Mouse (Mus musculus) lung, embryonic 14.5 days (tissue): ENCODE results near the gene Krt18. TPM values are rescaled to one million over a fixed set of nuclear protein-coding genes. Genes with fewer than 3 reads are reported as not detected.
A peak's percentile ranks its signal among the peaks of the same experiment; 100 is the strongest.

Experiments used
- ATAC-seq: fragments of 200-750 bp; cut with Nextera tagmentation; 2 replicates; pipeline ENCODE4 v1.8.0; 2017; ENCODE audit warnings: mild to moderate bottlenecking, moderate TSS enrichment, moderate library complexity; ENCODE audit not compliant: insufficient read depth
- DNase-seq: peaks from one replicate; pipeline ENCODE4 v3.0.0-alpha.2; 2015
- H3K27ac ChIP-seq: fragments of 300-500 bp; sonication (generic); 2 replicates; pipeline ENCODE4 v1.5.1; 2014; ENCODE audit warnings: low read depth, mild to moderate bottlenecking, moderate library complexity
- H3K27me3 ChIP-seq: fragments of 300-500 bp; sonication (generic); 2 replicates; pipeline ENCODE4 v1.6.1; 2014; ENCODE audit warnings: low read length, control low read depth; ENCODE audit not compliant: insufficient read depth
- H3K36me3 ChIP-seq: fragments of 300-500 bp; sonication (generic); 2 replicates; pipeline ENCODE4 v1.6.1; 2014; ENCODE audit warnings: control low read depth; ENCODE audit not compliant: insufficient read depth
- H3K4me1 ChIP-seq: fragments of 300-500 bp; sonication (generic); 2 replicates; pipeline ENCODE4 v1.6.1; 2014; ENCODE audit warnings: antibody characterized with exemption, control low read depth; ENCODE audit not compliant: insufficient read depth
- H3K4me2 ChIP-seq: fragments of 300-500 bp; sonication (generic); 2 replicates; pipeline ENCODE4 v1.6.1; 2014; ENCODE audit warnings: mild to moderate bottlenecking
- H3K4me3 ChIP-seq: fragments of 300-500 bp; sonication (generic); 2 replicates; pipeline ENCODE4 v1.5.1; 2014; ENCODE audit warnings: low read depth, low read length
- H3K9ac ChIP-seq: fragments of 300-500 bp; sonication (generic); 2 replicates; pipeline ENCODE4 v1.6.1; 2014
- H3K9me3 ChIP-seq: fragments of 300-500 bp; sonication (generic); 2 replicates; pipeline ENCODE4 v1.6.1; 2016; ENCODE audit warnings: low read depth, low read length, control low read depth
- CTCF ChIP-seq: IDR thresholded peaks from 2 replicates; pipeline ENCODE4 v1.5.1; 2016; ENCODE audit warnings: antibody characterized with exemption, low read depth
- WGBS: fragments of 180-500 bp; shearing (Covaris S2); extraction: QIAGEN DNeasy Blood & Tissue Kit; methylation state at CpG from one replicate; pipeline ENCODE4 v1.1.7; 2014; 5-methylcytosine and 5-hydroxymethylcytosine counted together
- polyA plus RNA-seq: library from polyadenylated mRNA; unstranded; fragments of >200 nt; fragmentation: Nextera tagmentation; extraction: Ambion mirVana; gene quantifications from 2 replicates; pipeline ENCODE4 v1.2.1, GENCODE M21; 2014

The Krt18 gene
- polyA plus RNA-seq, 1 experiment from 2014 or later: 148 TPM

DNA sequence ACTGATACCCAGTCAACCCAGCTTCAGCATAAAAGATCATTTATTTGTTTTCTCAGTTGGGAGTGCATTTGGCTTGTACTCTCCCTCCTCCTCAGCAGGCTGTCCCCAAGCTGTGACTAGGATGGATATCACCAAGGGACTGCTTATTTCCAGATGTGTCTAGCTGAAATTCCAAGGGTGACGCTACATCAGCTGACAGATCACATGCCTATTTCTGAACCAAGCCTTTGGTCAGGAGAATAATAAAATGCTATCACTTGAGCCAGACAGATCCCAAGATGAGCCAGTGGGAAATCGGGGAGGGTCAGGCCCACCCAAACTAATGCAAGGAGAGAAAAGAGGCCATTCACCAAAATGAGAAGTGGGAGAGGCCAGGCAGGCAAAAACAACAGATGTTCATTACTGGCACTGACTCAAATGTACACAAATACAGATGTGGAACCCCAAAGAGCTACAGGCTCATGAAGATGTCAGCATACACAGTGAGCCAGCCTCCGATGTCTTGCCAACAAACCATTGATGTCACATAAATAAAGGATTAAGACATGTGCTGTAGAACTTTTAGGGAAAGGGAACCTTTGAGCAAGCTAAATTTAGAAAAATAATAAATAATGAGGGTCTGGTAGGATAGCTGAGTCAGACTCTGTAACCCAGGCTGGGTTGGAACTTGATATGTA, 17.3 kb upstream of the Krt18 start:
- no peak overlapping the region for H3K4me2 ChIP-seq
- WGBS: 35% methylated on average over 3 of the region's 3 CpGs
- ATAC-seq: peak; percentile 57
- H3K36me3 ChIP-seq: no peaks in the 10 kb centered on the region
- DNase-seq: peak; percentile 79
- H3K27ac ChIP-seq: no peak overlapping the region
- no peak overlapping the region for H3K4me3 ChIP-seq
- H3K9me3 ChIP-seq: no peaks in the 10 kb centered on the region
- peaks cover 8% of the 10 kb centered on the region for H3K4me1 ChIP-seq
- peaks cover 2% of the 10 kb centered on the region; the same call in 1 of the 2 replicates for H3K27me3 ChIP-seq
- no peak for TF ChIP-seq CTCF
- H3K9ac ChIP-seq: no peak overlapping the region

DNA sequence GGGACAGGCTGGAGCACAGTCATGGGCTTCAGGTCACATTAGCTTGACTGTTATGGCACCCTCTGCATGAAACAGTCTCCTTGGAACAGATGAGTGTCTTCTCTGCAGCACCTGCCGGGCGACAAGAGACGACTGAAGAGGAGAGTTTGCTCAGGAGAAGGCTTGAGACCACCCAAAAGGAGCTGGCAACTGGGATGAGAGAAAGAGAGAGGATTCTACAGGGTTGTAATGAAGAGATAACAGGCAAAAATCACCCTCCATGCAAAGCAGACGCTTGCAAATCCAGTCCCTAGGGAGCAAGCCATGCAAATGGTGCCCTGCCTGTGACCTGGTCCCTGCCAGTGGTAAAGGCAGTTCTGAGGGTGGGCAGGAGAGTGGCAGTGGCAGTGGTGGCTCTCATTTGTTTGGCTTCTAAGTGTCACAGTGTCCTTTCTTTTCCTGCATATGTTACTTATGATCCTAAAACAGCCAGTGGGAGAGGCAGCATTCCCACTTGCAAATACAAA, 15.7 kb upstream of the Krt18 start:
- H3K4me3 ChIP-seq: no peak overlapping the region
- no peaks in the 10 kb centered on the region for H3K36me3 ChIP-seq
- no peak for TF ChIP-seq CTCF
- no peak for ATAC-seq
- H3K27ac ChIP-seq: peak overlapping the region; percentile 87; the same call in 1 of the 2 replicates
- DNase-seq: no peak
- H3K9ac ChIP-seq: no peak overlapping the region
- no peaks in the 10 kb centered on the region for H3K9me3 ChIP-seq
- peaks cover 8% of the 10 kb centered on the region; the same call in 1 of the 2 replicates for H3K4me1 ChIP-seq
- no peaks in the 10 kb centered on the region for H3K27me3 ChIP-seq
- WGBS: 46% methylated on average over 4 of the region's 4 CpGs
- H3K4me2 ChIP-seq: no peak overlapping the region

DNA sequence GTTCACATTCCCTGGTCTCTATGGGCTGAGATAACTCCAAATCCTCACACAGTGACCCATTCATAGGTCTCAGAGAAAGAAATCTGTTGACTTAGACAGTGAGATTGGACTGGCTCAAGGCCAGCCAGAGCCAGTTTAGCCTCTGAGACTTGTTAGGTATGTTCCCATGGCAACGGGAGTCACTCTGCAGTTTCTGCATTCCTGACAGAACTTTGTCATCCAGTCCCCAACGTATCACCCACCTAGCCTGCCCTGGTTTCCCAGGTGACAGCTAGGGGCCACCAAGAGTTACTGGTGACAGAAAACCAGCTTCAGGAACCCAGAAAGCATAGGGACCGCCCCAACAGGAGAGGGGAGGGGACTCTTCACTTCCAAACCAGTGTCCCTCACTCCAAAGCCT, 14.3 kb upstream of the Krt18 start:
- Histone ChIP-seq H3K27me3 (no peaks in the 10 kb centered on the region), H3K9me3 (no peaks in the 10 kb centered on the region), H3K9ac (no peak overlapping the region), H3K4me3 (no peak overlapping the region), H3K4me1 (peaks cover 10% of the 10 kb centered on the region; the same call in 1 of the 2 replicates), H3K27ac (peak overlapping the region; percentile 87), H3K36me3 (no peaks in the 10 kb centered on the region), H3K4me2 (no peak overlapping the region)
- ATAC-seq (peak; percentile 17; the same call in 1 of the 2 replicates), DNase-seq (peak; percentile 87)
- WGBS: 33% methylated on average over 3 of the region's 3 CpGs
- no peak for TF ChIP-seq CTCF

DNA sequence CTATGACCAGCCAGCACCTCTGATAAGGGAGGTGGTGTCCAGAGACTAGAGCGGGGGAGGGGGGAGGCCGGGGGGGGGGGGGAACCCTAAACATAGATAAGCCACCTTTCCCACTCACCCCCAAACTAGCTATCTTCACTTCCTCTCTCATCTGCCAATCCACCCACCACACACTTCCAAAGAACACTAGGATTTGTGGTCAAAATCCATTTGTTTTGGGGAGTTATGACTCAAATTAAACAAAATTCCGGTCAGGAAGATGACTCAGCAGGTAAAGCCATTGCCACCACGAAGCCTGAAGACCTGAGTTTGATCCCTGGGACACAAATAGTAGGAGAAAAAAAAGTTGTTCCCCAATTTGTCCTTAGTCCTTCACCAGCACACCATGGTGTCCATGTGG, 13.1 kb upstream of the Krt18 start:
- H3K4me3 ChIP-seq: no peak overlapping the region
- H3K9me3 ChIP-seq: no peaks in the 10 kb centered on the region
- H3K36me3 ChIP-seq: no peaks in the 10 kb centered on the region
- H3K27ac ChIP-seq: no peak overlapping the region
- DNase-seq (no peak), ATAC-seq (no peak)
- H3K9ac ChIP-seq: no peak overlapping the region
- no peaks in the 10 kb centered on the region for H3K27me3 ChIP-seq
- no peak overlapping the region for H3K4me2 ChIP-seq
- peaks cover 10% of the 10 kb centered on the region; the same call in 1 of the 2 replicates for H3K4me1 ChIP-seq
- no peak for TF ChIP-seq CTCF
- WGBS: 22% methylated on average over 2 of the region's 4 CpGs

DNA sequence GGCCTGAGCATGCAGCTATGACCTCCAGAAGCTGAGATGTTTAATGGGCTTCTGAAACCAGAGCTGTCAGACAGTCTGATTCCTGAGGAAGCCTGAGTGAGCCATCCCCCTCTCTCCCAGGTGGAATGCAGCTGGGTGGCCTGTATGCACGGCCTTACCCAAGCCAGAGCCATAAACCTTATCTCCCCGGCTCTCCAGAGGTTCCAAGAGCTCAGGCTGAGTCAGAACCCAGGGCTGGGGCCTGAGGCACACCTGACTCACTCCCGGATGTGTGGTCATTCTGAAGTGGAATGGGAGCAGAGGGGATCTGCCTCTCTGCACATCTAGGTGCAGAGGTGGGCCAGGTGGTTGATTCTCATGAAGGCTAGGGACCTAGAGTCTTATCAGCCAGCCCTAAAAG, 11.9 kb upstream of the Krt18 start:
- peak overlapping the region; percentile 85 for H3K27ac ChIP-seq
- ATAC-seq (peak; percentile 40), DNase-seq (peak; percentile 43)
- H3K4me2 ChIP-seq: no peak overlapping the region
- H3K4me1 ChIP-seq: peaks cover 10% of the 10 kb centered on the region; the same call in 1 of the 2 replicates
- WGBS: 11% methylated on average over 3 of the region's 3 CpGs
- TF ChIP-seq CTCF: no peak
- no peaks in the 10 kb centered on the region for H3K27me3 ChIP-seq
- H3K9me3 ChIP-seq: no peaks in the 10 kb centered on the region
- no peaks in the 10 kb centered on the region for H3K36me3 ChIP-seq
- no peak overlapping the region for H3K4me3 ChIP-seq
- H3K9ac ChIP-seq: no peak overlapping the region

DNA sequence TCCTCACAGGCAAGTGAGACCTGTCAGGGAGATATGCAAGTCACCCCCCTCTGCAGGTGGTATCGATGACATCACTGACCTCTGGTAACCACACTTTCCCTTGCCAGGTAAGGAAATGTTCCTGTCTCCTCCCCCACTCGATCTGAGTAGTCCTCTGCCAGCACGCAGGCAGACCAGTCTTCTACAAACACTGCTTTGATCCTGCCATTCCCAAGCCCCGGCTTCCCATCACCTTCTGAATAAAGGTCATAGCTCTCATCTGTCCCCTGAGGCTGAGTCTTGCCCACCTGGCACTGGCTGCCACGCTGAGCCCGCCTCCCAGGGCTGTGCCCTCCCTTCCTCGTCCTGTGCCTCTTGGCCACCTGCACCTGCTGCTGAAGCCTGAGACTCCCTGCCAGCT, 11.2 kb upstream of the Krt18 start:
- peak overlapping the region; percentile 85 for H3K27ac ChIP-seq
- DNase-seq: peak; percentile 56

DNA sequence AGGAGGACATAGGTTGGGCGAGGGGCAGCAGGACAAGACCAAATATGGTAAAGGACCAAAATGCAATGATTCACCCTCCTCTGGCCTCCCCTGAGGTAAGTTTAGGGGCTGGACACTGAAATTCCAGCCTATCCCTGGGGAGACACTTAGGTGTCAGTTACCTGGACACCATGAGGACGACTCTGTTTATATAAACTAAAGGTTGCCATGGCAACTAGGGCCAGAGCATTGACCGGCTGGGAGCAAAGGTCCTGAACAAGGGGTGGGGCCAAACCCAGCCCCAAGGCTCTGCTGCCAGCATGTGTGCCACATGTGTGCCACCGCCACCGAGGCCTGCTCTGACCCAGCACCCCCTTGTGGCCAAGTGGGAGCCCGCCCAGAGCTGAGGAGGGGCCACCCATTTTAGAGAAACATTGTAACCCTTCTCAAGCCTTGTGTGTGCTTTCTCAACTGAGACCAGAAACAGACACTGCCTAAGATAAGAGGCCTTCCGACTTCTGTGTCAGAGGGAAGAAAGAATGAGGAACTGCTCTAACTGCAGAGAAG, 10.0 kb upstream of the Krt18 start:
- WGBS: 19% methylated on average over 7 of the region's 7 CpGs
- H3K36me3 ChIP-seq: no peaks in the 10 kb centered on the region
- no peaks in the 10 kb centered on the region for H3K9me3 ChIP-seq
- DNase-seq (peak; percentile 44), ATAC-seq (no peak)
- H3K9ac ChIP-seq: no peak overlapping the region
- H3K4me3 ChIP-seq: no peak overlapping the region
- no peak overlapping the region for H3K4me2 ChIP-seq
- no peaks in the 10 kb centered on the region for H3K27me3 ChIP-seq
- peaks cover 10% of the 10 kb centered on the region; the same call in 1 of the 2 replicates for H3K4me1 ChIP-seq
- peak overlapping the region; percentile 85; the same call in 1 of the 2 replicates for H3K27ac ChIP-seq
- TF ChIP-seq CTCF: peak; percentile 65

More for the DNA sequence above, 11.2 kb upstream of the Krt18 start:
- ATAC-seq: peak; percentile 69
- Histone ChIP-seq H3K4me3 (no peak overlapping the region), H3K27me3 (no peaks in the 10 kb centered on the region), H3K36me3 (no peaks in the 10 kb centered on the region), H3K9ac (no peak overlapping the region), H3K4me1 (peaks cover 10% of the 10 kb centered on the region; the same call in 1 of the 2 replicates), H3K9me3 (no peaks in the 10 kb centered on the region), H3K4me2 (peak overlapping the region; percentile 10; the same call in 1 of the 2 replicates)
- WGBS: 11% methylated on average over 7 of the region's 7 CpGs
- TF ChIP-seq CTCF: no peak
